Mouse (Mus musculus): Measurements from ENCODE around the gene Pth2. TPM values are rescaled to one million over a fixed set of nuclear protein-coding genes. Genes with fewer than 3 reads are reported as not detected.
"Not testable (repeated sequence)": the region's sequence is repeated elsewhere in the genome, so short reads cannot be mapped to it uniquely, and the experiment has no call there.

The Pth2 gene
- polyA plus RNA-seq, 1 experiment from 2014 or later = not detected

GRCm38 (mm10) chr7:45149545-45149944 lies 31.2 kb upstream of the Pth2 start:
- H3K9ac ChIP-seq (replicated peaks; ENCODE audit: low read depth, low read length) = no peak overlapping the region
- no peak overlapping the region for H3K4me3 ChIP-seq (ENCODE audit: low read depth, low read length)
- no peaks in the 10 kb centered on the region; the same call in 1 of the 2 replicates for H3K4me1 ChIP-seq (ENCODE audit: control insufficient read depth, insufficient read depth, low read length)
- H3K9me3 ChIP-seq (ENCODE audit: control insufficient read depth, low read length) = no peaks in the 10 kb centered on the region
- no peaks in the 10 kb centered on the region for H3K27me3 ChIP-seq (ENCODE audit: control insufficient read depth, insufficient read depth, low read length)
- H3K36me3 ChIP-seq (ENCODE audit: control insufficient read depth, insufficient read depth, low read length) = no peaks in the 10 kb centered on the region
- 31% methylated on average over 6 of the region's 6 CpGs for WGBS
- no peak overlapping the region for H3K4me2 ChIP-seq (ENCODE audit: low read depth, low read length)
- ATAC-seq (ENCODE audit: low read depth) = no peak
- H3K27ac ChIP-seq (ENCODE audit: low read depth, low read length) = no peak overlapping the region

- Histone ChIP-seq H3K27ac (ENCODE audit: low read depth, low read length) (no peak overlapping the region), H3K4me1 (ENCODE audit: control insufficient read depth, insufficient read depth, low read length) (peaks cover 5% of the 10 kb centered on the region), H3K4me3 (ENCODE audit: low read depth, low read length) (no peak overlapping the region), H3K9me3 (ENCODE audit: control insufficient read depth, low read length) (no peaks in the 10 kb centered on the region), H3K4me2 (ENCODE audit: low read depth, low read length) (no peak overlapping the region), H3K27me3 (ENCODE audit: control insufficient read depth, insufficient read depth, low read length) (no peaks in the 10 kb centered on the region), H3K9ac (replicated peaks; ENCODE audit: low read depth, low read length) (no peak overlapping the region), H3K36me3 (ENCODE audit: control insufficient read depth, insufficient read depth, low read length) (no peaks in the 10 kb centered on the region)
- ATAC-seq (ENCODE audit: low read depth) = no peak
- WGBS = 76% methylated on average over 4 of the region's 4 CpGs
Observed at GRCm38 (mm10) chr7:45150321-45150720, 30.5 kb upstream of the Pth2 start.

- Histone ChIP-seq H3K9me3 (ENCODE audit: control insufficient read depth, low read length) (no peaks in the 10 kb centered on the region), H3K4me3 (ENCODE audit: low read depth, low read length) (no peak overlapping the region), H3K4me2 (ENCODE audit: low read depth, low read length) (no peak overlapping the region), H3K4me1 (ENCODE audit: control insufficient read depth, insufficient read depth, low read length) (peaks cover 10% of the 10 kb centered on the region), H3K27ac (ENCODE audit: low read depth, low read length) (no peak overlapping the region), H3K36me3 (ENCODE audit: control insufficient read depth, insufficient read depth, low read length) (no peaks in the 10 kb centered on the region), H3K27me3 (ENCODE audit: control insufficient read depth, insufficient read depth, low read length) (no peaks in the 10 kb centered on the region), H3K9ac (replicated peaks; ENCODE audit: low read depth, low read length) (no peak overlapping the region)
- WGBS = 55% methylated on average over 11 of the region's 11 CpGs
- no peak for ATAC-seq (ENCODE audit: low read depth)
Observed at GRCm38 (mm10) chr7:45151303-45151702, 29.5 kb upstream of the Pth2 start.

GRCm38 (mm10) chr7:45153052-45153451 lies 27.7 kb upstream of the Pth2 start:
- not testable (repeated sequence) for H3K36me3 ChIP-seq (ENCODE audit: control insufficient read depth, insufficient read depth, low read length); H3K4me3 ChIP-seq (ENCODE audit: low read depth, low read length); H3K9me3 ChIP-seq (ENCODE audit: control insufficient read depth, low read length); H3K27ac ChIP-seq (ENCODE audit: low read depth, low read length); ATAC-seq (ENCODE audit: low read depth); H3K27me3 ChIP-seq (ENCODE audit: control insufficient read depth, insufficient read depth, low read length); H3K9ac ChIP-seq (replicated peaks; ENCODE audit: low read depth, low read length)
- Histone ChIP-seq H3K4me1 (ENCODE audit: control insufficient read depth, insufficient read depth, low read length) (peaks cover 10% of the 10 kb centered on the region), H3K4me2 (ENCODE audit: low read depth, low read length) (peak overlapping the region; percentile 62; the same call in 1 of the 2 replicates)
- 94% methylated on average over 2 of the region's 2 CpGs for WGBS

DNA sequence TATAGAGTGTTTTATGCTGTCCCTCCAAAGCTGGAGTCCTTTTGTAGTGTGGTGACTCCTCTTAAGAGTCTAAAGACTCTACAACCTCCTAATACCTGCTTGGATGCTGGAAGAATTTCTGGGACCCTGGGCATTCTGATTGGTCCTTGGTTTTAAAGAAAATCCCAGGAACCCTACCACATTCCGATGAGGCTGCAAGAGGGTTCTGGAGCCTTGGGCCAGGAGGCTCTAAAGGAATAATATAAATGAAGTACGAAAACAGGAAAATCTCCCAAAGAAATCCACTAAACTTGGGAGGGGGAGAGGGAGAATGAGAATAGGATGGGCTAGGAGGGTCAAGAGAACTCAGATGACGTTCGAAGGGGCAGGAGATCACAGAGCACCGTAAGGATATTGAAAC lies 27.2 kb upstream of the Pth2 start:
- Histone ChIP-seq H3K36me3 (ENCODE audit: control insufficient read depth, insufficient read depth, low read length) (0 out of 2 replicates have a peak, but pooled peaks cover 7% of the 10 kb centered on the region), H3K9me3 (ENCODE audit: control insufficient read depth, low read length) (no peaks in the 10 kb centered on the region), H3K4me3 (ENCODE audit: low read depth, low read length) (peak overlapping the region; percentile 56), H3K9ac (replicated peaks; ENCODE audit: low read depth, low read length) (peak overlapping the region; percentile 47), H3K27me3 (ENCODE audit: control insufficient read depth, insufficient read depth, low read length) (no peaks in the 10 kb centered on the region), H3K27ac (ENCODE audit: low read depth, low read length) (peak overlapping the region; percentile 92), H3K4me1 (ENCODE audit: control insufficient read depth, insufficient read depth, low read length) (peaks cover 10% of the 10 kb centered on the region), H3K4me2 (ENCODE audit: low read depth, low read length) (peak overlapping the region; percentile 62)
- 6% methylated on average over 5 of the region's 5 CpGs for WGBS
- ATAC-seq (ENCODE audit: low read depth) = peak; percentile 8; the same call in 1 of the 2 replicates

GRCm38 (mm10) chr7:45154096-45154992 lies 26.5 kb upstream of the Pth2 start, which contains the start of the genes Pih1d1 and Aldh16a1:
Gene Pih1d1, plus strand, starts transcription at chr7:45154303.
Gene Aldh16a1, minus strand, starts transcription at chr7:45154584.
- peaks cover 10% of the 10 kb centered on the region for H3K4me1 ChIP-seq (ENCODE audit: control insufficient read depth, insufficient read depth, low read length)
- ATAC-seq (ENCODE audit: low read depth) = peak; percentile 96
- 0 out of 2 replicates have a peak, but pooled peaks cover 14% of the 10 kb centered on the region for H3K36me3 ChIP-seq (ENCODE audit: control insufficient read depth, insufficient read depth, low read length)
- no peaks in the 10 kb centered on the region for H3K9me3 ChIP-seq (ENCODE audit: control insufficient read depth, low read length)
- WGBS = 4% methylated on average over 69 of the region's 69 CpGs
- peak within 1 kb of the TSS; percentile 92 for H3K27ac ChIP-seq (ENCODE audit: low read depth, low read length)
- peak within 1 kb of the TSS; percentile 56 for H3K4me3 ChIP-seq (ENCODE audit: low read depth, low read length)
- H3K4me2 ChIP-seq (ENCODE audit: low read depth, low read length) = peak within 1 kb of the TSS; percentile 62
- peak within 1 kb of the TSS; percentile 47 for H3K9ac ChIP-seq (replicated peaks; ENCODE audit: low read depth, low read length)
- H3K27me3 ChIP-seq (ENCODE audit: control insufficient read depth, insufficient read depth, low read length) = no peaks in the 10 kb centered on the region

DNA sequence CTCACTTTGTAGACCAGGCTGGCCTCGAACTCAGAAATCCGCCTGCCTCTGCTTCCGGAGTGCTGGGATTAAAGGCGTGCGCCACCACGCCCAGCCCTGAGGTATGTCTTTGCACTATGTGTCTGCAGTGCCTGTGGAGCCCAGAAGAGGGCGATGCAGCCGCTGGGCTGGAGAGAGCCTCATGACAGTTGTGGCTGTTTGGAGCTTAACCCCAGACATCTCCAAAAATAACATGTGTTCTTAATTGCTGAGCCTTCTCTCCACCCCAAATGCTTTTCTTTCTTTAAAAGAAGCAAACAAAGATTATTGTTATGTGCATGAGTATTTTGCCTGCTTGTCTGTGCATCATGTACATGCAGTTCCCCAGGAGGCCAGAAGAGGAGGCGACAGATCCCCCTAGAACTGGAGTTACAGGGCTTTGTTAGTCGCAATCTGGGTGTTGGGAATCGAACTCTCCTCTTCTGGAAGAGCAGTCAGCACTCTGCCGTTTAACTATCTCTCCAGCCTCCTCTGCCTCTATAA lies 25.7 kb upstream of the Pth2 start:
- H3K27me3 ChIP-seq (ENCODE audit: control insufficient read depth, insufficient read depth, low read length) = no peaks in the 10 kb centered on the region
- peak overlapping the region; percentile 56 for H3K4me3 ChIP-seq (ENCODE audit: low read depth, low read length)
- peak overlapping the region; percentile 34 for H3K4me2 ChIP-seq (ENCODE audit: low read depth, low read length)
- H3K36me3 ChIP-seq (ENCODE audit: control insufficient read depth, insufficient read depth, low read length) = 0 out of 2 replicates have a peak, but pooled peaks cover 18% of the 10 kb centered on the region
- H3K27ac ChIP-seq (ENCODE audit: low read depth, low read length) = no peak overlapping the region
- 0 out of 2 replicates have a peak overlapping the region, but pooled peaks have one; percentile 47 for H3K9ac ChIP-seq (replicated peaks; ENCODE audit: low read depth, low read length)
- peak; percentile 25 for ATAC-seq (ENCODE audit: low read depth)
- 81% methylated on average over 12 of the region's 12 CpGs for WGBS
- no peaks in the 10 kb centered on the region for H3K9me3 ChIP-seq (ENCODE audit: control insufficient read depth, low read length)
- H3K4me1 ChIP-seq (ENCODE audit: control insufficient read depth, insufficient read depth, low read length) = peaks cover 10% of the 10 kb centered on the region

- 87% methylated on average over 9 of the region's 9 CpGs for WGBS
- no peaks in the 10 kb centered on the region for H3K27me3 ChIP-seq (ENCODE audit: control insufficient read depth, insufficient read depth, low read length)
- 0 out of 2 replicates have a peak, but pooled peaks cover 18% of the 10 kb centered on the region for H3K36me3 ChIP-seq (ENCODE audit: control insufficient read depth, insufficient read depth, low read length)
- no peak overlapping the region for H3K27ac ChIP-seq (ENCODE audit: low read depth, low read length)
- no peaks in the 10 kb centered on the region for H3K9me3 ChIP-seq (ENCODE audit: control insufficient read depth, low read length)
- no peak overlapping the region for H3K9ac ChIP-seq (replicated peaks; ENCODE audit: low read depth, low read length)
- no peak overlapping the region; the same call in 1 of the 2 replicates for H3K4me2 ChIP-seq (ENCODE audit: low read depth, low read length)
- ATAC-seq (ENCODE audit: low read depth) = no peak
- peaks cover 10% of the 10 kb centered on the region for H3K4me1 ChIP-seq (ENCODE audit: control insufficient read depth, insufficient read depth, low read length)
- H3K4me3 ChIP-seq (ENCODE audit: low read depth, low read length) = no peak overlapping the region
Observed at GRCm38 (mm10) chr7:45155590-45155989, 25.2 kb upstream of the Pth2 start.

DNA sequence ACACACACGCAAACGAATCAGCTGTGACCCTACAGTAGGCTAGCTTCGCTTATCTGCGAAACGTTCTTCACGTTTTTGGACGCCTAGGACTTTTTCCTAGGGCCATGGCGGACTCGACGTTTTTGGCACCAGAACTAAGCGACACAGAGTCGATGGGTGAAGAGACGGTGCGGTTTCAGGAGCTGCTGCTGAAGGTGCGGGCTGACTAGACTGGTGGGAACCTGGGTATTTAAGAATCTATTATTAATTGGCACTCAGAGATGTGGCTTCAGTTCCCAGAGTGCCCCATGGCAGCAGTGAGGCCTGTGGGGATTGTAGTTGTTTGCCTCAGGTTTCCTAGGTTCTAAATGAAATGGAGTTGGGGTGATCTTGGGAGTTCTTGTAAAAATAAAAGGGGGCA lies 24.6 kb upstream of the Pth2 start:
- Histone ChIP-seq H3K4me1 (ENCODE audit: control insufficient read depth, insufficient read depth, low read length) (peaks cover 10% of the 10 kb centered on the region), H3K9me3 (ENCODE audit: control insufficient read depth, low read length) (no peaks in the 10 kb centered on the region), H3K9ac (replicated peaks; ENCODE audit: low read depth, low read length) (no peak overlapping the region), H3K27me3 (ENCODE audit: control insufficient read depth, insufficient read depth, low read length) (no peaks in the 10 kb centered on the region), H3K27ac (ENCODE audit: low read depth, low read length) (no peak overlapping the region), H3K36me3 (ENCODE audit: control insufficient read depth, insufficient read depth, low read length) (0 out of 2 replicates have a peak, but pooled peaks cover 18% of the 10 kb centered on the region), H3K4me3 (ENCODE audit: low read depth, low read length) (no peak overlapping the region), H3K4me2 (ENCODE audit: low read depth, low read length) (no peak overlapping the region)
- ATAC-seq (ENCODE audit: low read depth) = no peak
- 96% methylated on average over 15 of the region's 15 CpGs for WGBS

Data from neural tube, embryonic 14.5 days (tissue).